Mouse (Mus musculus) midbrain, embryonic 10.5 days (tissue): Measurements from ENCODE around the gene Scrg1. TPM values are rescaled to one million over a fixed set of nuclear protein-coding genes. Genes with fewer than 3 reads are reported as not detected.
"Not testable (repeated sequence)": the region's sequence is repeated elsewhere in the genome, so short reads cannot be mapped to it uniquely, and the experiment has no call there.

Experiments used
- DNase-seq: peaks from one replicate; pipeline ENCODE4 v3.0.0-alpha.2; 2017; ENCODE audit warnings: low spot score
- H3K27ac ChIP-seq: fragments of 300-500 bp; sonication (generic); replicated peaks from 2 replicates; pipeline ENCODE4 v1.5.1; 2016; ENCODE audit warnings: mild to moderate bottlenecking
- H3K27me3 ChIP-seq: fragments of 300-500 bp; sonication (generic); 2 replicates; pipeline ENCODE4 v1.6.1; 2016; ENCODE audit warnings: low read depth, mild to moderate bottlenecking; ENCODE audit not compliant: poor library complexity, severe bottlenecking
- H3K36me3 ChIP-seq: fragments of 300-500 bp; sonication (generic); 2 replicates; pipeline ENCODE4 v1.6.1; 2016; ENCODE audit warnings: mild to moderate bottlenecking, moderate library complexity
- H3K4me1 ChIP-seq: fragments of 300-500 bp; sonication (generic); 2 replicates; pipeline ENCODE4 v1.6.1; 2016
- H3K4me3 ChIP-seq: fragments of 300-500 bp; sonication (generic); 2 replicates; pipeline ENCODE4 v1.5.1; 2016; ENCODE audit warnings: mild to moderate bottlenecking, moderate library complexity
- H3K9me3 ChIP-seq: fragments of 300-500 bp; sonication (generic); replicated peaks from 2 replicates; pipeline ENCODE4 v1.6.1; 2016; ENCODE audit warnings: mild to moderate bottlenecking
- WGBS: fragments of 180-500 bp; shearing (Covaris S2); methylation state at CpG from one replicate; pipeline ENCODE4 v1.1.7; 2016; 5-methylcytosine and 5-hydroxymethylcytosine counted together
- polyA plus RNA-seq: library from polyadenylated mRNA; unstranded; fragments of >200 nt; fragmentation: Nextera tagmentation; extraction: Ambion mirVana; gene quantifications from 2 replicates; pipeline ENCODE4 v1.2.1, GENCODE M21; 2016

The Scrg1 gene
- polyA plus RNA-seq, 1 experiment from 2014 or later, result 0.35 TPM

- WGBS, result 87% methylated on average over 11 of the region's 11 CpGs
- no peak overlapping the region for H3K27ac ChIP-seq
- no peaks in the 10 kb centered on the region for H3K36me3 ChIP-seq
- no peaks in the 10 kb centered on the region for H3K27me3 ChIP-seq
- no peak for DNase-seq
- peaks cover 25% of the 10 kb centered on the region for H3K4me1 ChIP-seq
- no peaks in the 10 kb centered on the region for H3K9me3 ChIP-seq
- H3K4me3 ChIP-seq, result no peak overlapping the region
Measured at GRCm38 (mm10) chr8:57430901-57431300, 24.8 kb upstream of the Scrg1 start.

DNA sequence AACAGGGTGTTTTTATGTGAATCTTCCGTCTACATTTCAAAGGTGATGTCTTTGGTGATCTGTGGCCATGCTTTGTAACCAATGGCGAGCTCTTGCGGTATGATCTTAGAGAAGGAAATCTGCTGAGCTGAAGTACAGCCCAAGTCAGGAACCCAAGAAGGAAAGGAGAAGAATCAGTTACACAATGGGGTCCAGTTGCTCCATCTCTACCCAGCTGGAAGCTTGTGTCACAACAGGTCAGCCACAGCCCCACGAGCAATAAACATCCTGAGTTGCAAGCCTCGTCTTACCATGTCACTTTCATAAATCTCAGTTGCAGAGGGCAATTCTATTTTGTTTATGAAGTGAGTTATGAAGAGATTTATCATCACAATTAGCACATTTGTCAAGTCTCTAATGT, 22.9 kb upstream of the Scrg1 start:
- WGBS, result 91% methylated on average over 5 of the region's 5 CpGs
- peaks cover 16% of the 10 kb centered on the region for H3K4me1 ChIP-seq
- no peak overlapping the region for H3K4me3 ChIP-seq
- H3K27ac ChIP-seq, result no peak overlapping the region
- H3K27me3 ChIP-seq, result no peaks in the 10 kb centered on the region
- no peak for DNase-seq
- H3K9me3 ChIP-seq, result no peaks in the 10 kb centered on the region
- H3K36me3 ChIP-seq, result no peaks in the 10 kb centered on the region

DNA sequence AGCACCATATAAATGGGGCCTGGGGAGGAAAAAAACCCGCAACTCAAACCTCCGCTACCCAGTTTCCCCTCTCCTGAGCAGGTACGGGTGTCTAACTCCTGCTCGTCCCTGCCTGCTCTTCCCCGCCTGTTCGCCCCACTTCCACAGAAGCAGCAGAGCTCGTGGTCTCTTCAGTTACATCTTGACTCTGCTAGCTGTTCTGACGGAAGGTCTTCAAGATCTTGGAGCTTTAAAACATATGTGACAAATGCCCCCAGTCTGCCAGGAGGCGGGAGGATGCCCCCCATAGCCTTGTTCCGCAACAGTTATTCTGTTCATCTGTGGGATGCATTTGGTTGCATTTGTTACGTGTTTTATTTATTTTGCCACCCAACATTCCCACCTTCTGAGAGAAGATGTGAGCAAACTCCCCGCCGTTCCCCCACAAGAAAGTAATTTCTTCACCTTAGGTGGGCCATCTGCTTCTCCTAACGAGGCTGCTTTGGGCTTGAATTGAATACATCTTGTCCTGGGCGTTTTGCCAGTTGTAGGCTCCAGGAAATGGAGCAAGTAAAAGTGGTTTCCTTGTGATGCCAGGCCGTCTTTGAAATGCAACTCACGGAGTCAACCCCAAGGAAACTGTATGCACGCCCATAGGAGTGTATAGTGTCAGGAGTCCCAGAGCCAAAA, 19.8 kb upstream of the Scrg1 start:
- no peaks in the 10 kb centered on the region for H3K36me3 ChIP-seq
- WGBS, result 77% methylated on average over 18 of the region's 18 CpGs
- H3K4me3 ChIP-seq, result no peak overlapping the region
- no peak for DNase-seq
- H3K9me3 ChIP-seq, result no peaks in the 10 kb centered on the region
- H3K27me3 ChIP-seq, result no peaks in the 10 kb centered on the region
- H3K4me1 ChIP-seq, result peaks cover 5% of the 10 kb centered on the region
- no peak overlapping the region for H3K27ac ChIP-seq

DNA sequence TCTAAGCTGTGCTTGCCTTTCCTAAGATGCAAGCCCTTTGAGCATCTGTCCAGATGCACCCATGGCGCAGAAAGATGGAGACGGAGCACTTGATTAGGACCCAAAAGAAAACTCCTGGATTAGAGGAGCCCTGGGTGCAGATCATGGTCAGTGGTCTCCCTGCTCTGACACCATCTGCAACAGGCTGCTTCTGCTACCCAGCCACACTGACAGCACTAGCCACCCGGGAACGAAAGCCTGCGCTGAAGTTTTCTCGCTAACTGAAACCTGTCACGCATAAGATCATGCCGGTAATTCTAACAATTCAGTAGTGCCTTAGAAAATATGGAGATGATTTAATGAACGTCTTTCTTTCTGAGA, 19.3 kb upstream of the Scrg1 start:
- 89% methylated on average over 9 of the region's 9 CpGs for WGBS

GRCm38 (mm10) chr8:57441131-57441530, 14.6 kb upstream of the Scrg1 start:
- Histone ChIP-seq H3K27me3 (no peaks in the 10 kb centered on the region), H3K9me3 (no peaks in the 10 kb centered on the region), H3K36me3 (no peaks in the 10 kb centered on the region), H3K4me1 (peaks cover 5% of the 10 kb centered on the region), H3K27ac (no peak overlapping the region), H3K4me3 (no peak overlapping the region)
- DNase-seq, result no peak
- WGBS, result 91% methylated on average over 4 of the region's 4 CpGs

More for the DNA sequence above, 19.3 kb upstream of the Scrg1 start:
- no peak overlapping the region for H3K4me3 ChIP-seq
- peaks cover 5% of the 10 kb centered on the region for H3K4me1 ChIP-seq
- DNase-seq, result no peak
- H3K9me3 ChIP-seq, result no peaks in the 10 kb centered on the region
- H3K27ac ChIP-seq, result no peak overlapping the region
- H3K36me3 ChIP-seq, result no peaks in the 10 kb centered on the region
- H3K27me3 ChIP-seq, result no peaks in the 10 kb centered on the region

GRCm38 (mm10) chr8:57441556-57441955, 14.2 kb upstream of the Scrg1 start:
- Histone ChIP-seq H3K4me3 (no peak overlapping the region), H3K27me3 (no peaks in the 10 kb centered on the region), H3K9me3 (no peaks in the 10 kb centered on the region), H3K27ac (no peak overlapping the region), H3K4me1 (peaks cover 5% of the 10 kb centered on the region), H3K36me3 (no peaks in the 10 kb centered on the region)
- WGBS, result 91% methylated on average over 5 of the region's 5 CpGs
- DNase-seq, result no peak

- Histone ChIP-seq H3K36me3 (no peaks in the 10 kb centered on the region), H3K27ac (no peak overlapping the region), H3K9me3 (no peaks in the 10 kb centered on the region), H3K4me3 (no peak overlapping the region), H3K4me1 (peaks cover 5% of the 10 kb centered on the region), H3K27me3 (no peaks in the 10 kb centered on the region)
- WGBS, result 76% methylated on average over 4 of the region's 4 CpGs
- DNase-seq, result no peak
Measured at GRCm38 (mm10) chr8:57443289-57443688, 12.4 kb upstream of the Scrg1 start.

- 89% methylated on average over 5 of the region's 5 CpGs for WGBS
- not testable (repeated sequence) for H3K9me3 ChIP-seq, H3K36me3 ChIP-seq, DNase-seq, H3K27ac ChIP-seq, H3K4me3 ChIP-seq, H3K4me1 ChIP-seq, H3K27me3 ChIP-seq
Measured at GRCm38 (mm10) chr8:57445901-57446300, 9.8 kb upstream of the Scrg1 start.

DNA sequence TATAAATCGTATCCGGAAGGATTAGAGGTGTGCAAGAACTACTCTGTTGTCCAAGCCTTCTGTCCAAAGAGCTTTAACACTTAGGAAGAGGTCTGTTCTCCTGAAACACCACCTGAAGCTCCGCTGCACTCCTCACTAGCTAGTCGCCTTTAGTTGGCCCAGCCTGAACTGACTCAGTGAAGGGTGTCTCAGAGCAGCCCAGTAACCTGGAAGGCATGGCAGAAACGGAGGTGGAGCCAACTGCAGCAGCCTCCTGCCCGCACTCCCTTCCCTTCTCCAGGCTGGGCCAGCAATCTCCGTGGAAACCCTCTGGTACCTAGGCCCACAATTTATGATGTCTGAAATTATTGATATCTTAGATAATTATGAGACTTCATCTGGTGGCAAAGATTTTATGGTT, 5.0 kb upstream of the Scrg1 start:
- Histone ChIP-seq H3K4me3 (no peak overlapping the region), H3K4me1 (no peaks in the 10 kb centered on the region), H3K27ac (no peak overlapping the region), H3K36me3 (no peaks in the 10 kb centered on the region), H3K27me3 (no peaks in the 10 kb centered on the region), H3K9me3 (no peaks in the 10 kb centered on the region)
- DNase-seq, result no peak
- 77% methylated on average over 7 of the region's 7 CpGs for WGBS

DNA sequence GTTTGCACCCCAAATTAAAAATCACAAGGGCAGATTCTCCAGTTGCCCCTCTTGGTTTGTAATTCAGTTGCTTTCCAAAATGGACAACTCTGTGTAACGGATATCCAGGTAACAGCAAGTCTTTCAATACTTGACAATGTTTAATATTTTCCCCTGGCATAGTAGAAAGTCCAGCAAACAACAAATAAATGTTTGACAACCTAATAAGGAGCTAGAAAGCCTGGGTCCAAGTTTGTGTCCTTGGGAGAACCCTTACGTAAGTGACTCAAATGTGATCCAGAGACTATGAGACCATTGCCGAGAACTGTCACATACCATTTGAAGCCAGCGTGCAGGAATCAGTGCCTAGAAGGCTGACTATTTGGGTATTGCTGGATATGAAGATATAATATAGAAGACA, 3.8 kb upstream of the Scrg1 start:
- Histone ChIP-seq H3K27ac (no peak overlapping the region), H3K4me3 (no peak overlapping the region), H3K9me3 (no peaks in the 10 kb centered on the region), H3K36me3 (no peaks in the 10 kb centered on the region), H3K27me3 (no peaks in the 10 kb centered on the region), H3K4me1 (no peaks in the 10 kb centered on the region)
- DNase-seq, result no peak
- whole genome bisulfite sequencing, result 95% methylated on average over 4 of the region's 4 CpGs

- Histone ChIP-seq H3K4me1 (no peaks in the 10 kb centered on the region), H3K9me3 (no peaks in the 10 kb centered on the region), H3K27me3 (no peaks in the 10 kb centered on the region), H3K4me3 (no peak overlapping the region), H3K27ac (no peak overlapping the region), H3K36me3 (no peaks in the 10 kb centered on the region)
- DNase-seq, result no peak
- 89% methylated on average over 2 of the region's 2 CpGs for WGBS
Measured at GRCm38 (mm10) chr8:57453361-57453760, 2.4 kb upstream of the Scrg1 start.

DNA sequence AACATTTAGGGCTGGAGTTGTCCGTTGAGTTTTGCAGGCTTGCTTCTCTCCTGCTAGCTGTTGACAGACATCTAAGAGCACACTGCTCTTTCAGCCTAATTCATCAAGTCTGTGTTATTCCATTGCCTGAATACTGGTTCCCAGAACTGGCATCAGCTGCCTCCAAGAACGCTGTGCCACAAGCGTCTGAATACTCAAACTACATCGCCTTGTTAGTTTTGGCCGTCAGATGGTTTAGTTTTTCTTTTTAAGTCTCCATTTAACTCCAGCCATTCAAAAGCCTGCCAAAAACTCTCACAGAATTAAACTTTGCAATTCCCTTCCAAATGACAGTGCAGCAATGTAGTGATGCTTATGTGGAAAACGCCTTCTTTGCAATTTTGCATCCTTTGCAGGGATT, 1.4 kb downstream of the Scrg1 start:
- no peak for DNase-seq
- Histone ChIP-seq H3K27me3 (no peaks in the 10 kb centered on the region), H3K27ac (no peak overlapping the region), H3K9me3 (no peaks in the 10 kb centered on the region), H3K4me3 (no peak overlapping the region), H3K4me1 (no peaks in the 10 kb centered on the region), H3K36me3 (no peaks in the 10 kb centered on the region)
- 98% methylated on average over 6 of the region's 6 CpGs for WGBS

GRCm38 (mm10) chr8:57457942-57458341, 2.2 kb downstream of the Scrg1 start:
- no peaks in the 10 kb centered on the region for H3K36me3 ChIP-seq
- no peak overlapping the region for H3K4me3 ChIP-seq
- H3K9me3 ChIP-seq, result no peaks in the 10 kb centered on the region
- DNase-seq, result no peak
- no peaks in the 10 kb centered on the region for H3K27me3 ChIP-seq
- no peak overlapping the region for H3K27ac ChIP-seq
- H3K4me1 ChIP-seq, result no peaks in the 10 kb centered on the region
- 86% methylated on average over 3 of the region's 3 CpGs for WGBS

DNA sequence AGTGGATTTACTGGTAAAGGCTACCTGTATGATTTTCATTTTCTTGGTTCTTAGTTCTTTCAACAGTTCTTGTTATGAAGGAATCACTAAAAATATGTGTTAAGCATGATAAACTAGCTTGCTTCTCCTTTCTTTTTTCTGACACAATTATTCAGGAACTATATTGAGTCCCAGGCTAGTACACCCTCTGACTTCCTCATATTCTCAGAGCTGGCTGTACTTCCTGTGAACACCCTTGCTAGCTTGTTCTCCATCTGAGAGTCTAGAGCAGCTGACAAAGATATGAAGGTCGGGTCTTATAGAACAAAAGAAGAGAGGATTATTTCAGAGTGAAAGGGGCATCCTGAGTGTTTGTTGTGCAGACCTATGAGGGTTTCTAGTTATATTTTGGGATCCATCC, 7.1 kb downstream of the Scrg1 start:
- WGBS, result 59% methylated on average over 1 of the region's 1 CpGs
- H3K27ac ChIP-seq, result no peak overlapping the region
- no peak for DNase-seq
- H3K36me3 ChIP-seq, result no peaks in the 10 kb centered on the region
- no peaks in the 10 kb centered on the region for H3K9me3 ChIP-seq
- no peak overlapping the region for H3K4me3 ChIP-seq
- H3K27me3 ChIP-seq, result no peaks in the 10 kb centered on the region
- no peaks in the 10 kb centered on the region for H3K4me1 ChIP-seq
